Mouse (Mus musculus) cerebellum, postnatal 14 days (tissue): ENCODE results near the gene Nek3.

Experiments
- DNase-seq, 2 experiments: peaks; one replicate each; pipeline ENCODE4 v3.0.0; 2021; ENCODE audit warnings: mixed read lengths in 2 of 2

Nek3 gene

DNA sequence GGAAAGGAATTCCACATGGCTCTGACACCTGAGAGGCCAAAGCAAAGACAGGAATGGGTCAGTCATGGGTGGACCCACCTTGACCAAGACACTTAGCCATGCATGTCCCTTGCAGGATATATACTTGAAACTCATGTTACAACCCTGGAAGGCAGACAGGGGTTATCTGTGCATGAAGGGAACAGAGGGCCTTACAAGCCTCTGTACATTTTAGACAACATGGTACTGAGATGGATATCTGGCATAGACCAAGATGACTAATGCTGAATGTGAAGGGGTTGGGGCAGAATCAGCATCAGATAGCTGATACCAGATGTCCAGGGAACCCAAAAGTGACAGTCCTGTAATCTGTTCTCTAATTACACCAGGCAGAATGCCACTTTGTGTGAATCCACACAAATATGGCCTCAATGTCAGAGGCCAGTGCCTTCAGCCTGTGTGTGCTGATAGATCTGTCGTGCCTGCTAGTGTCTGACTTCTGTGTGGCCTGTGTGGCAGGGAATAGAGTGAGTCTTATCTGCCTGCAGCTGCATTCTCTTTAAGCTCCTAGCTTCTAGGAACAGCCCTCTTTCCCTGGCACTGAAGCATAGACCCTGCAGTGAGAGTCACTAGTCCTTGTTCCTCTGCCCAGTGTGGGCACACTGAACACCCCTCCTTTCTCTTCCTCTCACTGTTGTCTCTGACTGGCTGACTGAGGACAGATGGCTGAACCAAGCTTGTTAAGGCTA, 22.3 kb downstream of the Nek3 start:
- DNase-seq, result peak; percentile 35 to 54

- DNase-seq, result no peak
Observed at GRCm38 (mm10) chr8:22142592-22142991, 23.6 kb downstream of the Nek3 start.

DNA sequence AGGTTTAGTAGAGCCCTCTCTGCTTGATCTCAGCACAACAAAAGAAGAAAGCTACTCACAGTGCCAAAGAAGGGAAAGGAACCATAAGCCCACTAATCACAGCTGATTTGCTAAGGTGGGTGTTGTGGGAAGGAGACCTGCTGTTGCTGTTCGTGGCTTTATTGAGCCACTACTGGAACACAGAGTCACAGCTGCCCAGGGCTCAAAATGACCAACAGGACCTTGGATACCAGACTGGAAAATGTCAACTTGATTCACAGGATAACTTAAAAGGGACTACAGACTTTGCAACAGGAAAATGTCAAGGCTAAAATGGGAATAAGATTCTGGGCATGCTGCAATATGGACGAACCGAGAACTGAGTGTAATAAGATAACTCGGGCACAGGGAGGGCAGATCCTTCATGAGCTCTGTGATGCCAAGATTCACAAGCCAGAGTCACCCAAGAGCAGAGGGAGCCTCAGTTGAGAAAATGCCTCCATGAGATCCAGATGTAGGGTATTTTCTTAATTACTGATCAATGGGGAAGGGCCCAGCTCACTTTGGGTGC, 24.3 kb downstream of the Nek3 start:
- DNase-seq, result no peak

DNA sequence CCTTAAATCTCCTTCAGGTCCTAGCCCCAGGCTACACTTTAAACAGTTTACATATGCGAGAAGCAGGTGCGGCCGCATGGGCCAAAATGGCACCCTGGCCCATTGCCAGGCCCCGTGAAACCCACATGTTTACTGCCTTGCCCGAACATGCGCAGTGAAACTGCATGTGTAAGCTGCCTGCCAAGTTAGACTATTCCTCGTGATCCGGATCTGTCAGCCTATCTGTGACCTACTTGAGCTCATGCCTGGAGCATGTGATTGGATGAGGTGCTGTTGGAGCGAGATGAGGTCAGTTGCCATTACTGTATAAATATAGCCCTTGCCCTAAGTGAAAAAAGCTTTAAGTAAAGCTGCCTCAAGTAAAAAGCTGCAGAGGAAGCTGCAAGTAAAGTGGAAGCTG, 29.8 kb downstream of the Nek3 start:
- DNase-seq, result peak; percentile 47 to 67

- no peak for DNase-seq
Observed at GRCm38 (mm10) chr8:22134750-22135135, 31.5 kb downstream of the Nek3 start.

- no peak for DNase-seq
Observed at GRCm38 (mm10) chr8:22134078-22134749, 32.0 kb downstream of the Nek3 start.

DNA sequence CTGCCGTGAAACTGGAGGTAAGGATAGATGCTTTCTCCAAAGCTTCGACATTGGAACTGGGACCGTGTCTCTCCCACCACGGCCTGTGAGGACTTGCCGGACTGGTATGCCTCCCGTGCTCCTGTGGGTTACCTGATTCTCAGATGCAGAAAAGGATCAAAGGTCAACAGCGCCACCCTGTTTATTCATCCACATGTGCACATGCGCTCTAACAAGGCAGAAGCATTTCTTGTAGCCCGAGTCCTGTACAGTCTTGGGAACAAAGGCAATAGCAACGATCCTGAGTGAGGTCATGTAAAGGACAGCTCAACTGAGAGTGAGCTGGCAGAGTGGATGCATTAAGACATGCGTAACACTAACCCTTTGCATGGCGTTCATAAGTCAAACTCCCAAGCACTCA, 34.2 kb downstream of the Nek3 start:
- no peak for DNase-seq

DNA sequence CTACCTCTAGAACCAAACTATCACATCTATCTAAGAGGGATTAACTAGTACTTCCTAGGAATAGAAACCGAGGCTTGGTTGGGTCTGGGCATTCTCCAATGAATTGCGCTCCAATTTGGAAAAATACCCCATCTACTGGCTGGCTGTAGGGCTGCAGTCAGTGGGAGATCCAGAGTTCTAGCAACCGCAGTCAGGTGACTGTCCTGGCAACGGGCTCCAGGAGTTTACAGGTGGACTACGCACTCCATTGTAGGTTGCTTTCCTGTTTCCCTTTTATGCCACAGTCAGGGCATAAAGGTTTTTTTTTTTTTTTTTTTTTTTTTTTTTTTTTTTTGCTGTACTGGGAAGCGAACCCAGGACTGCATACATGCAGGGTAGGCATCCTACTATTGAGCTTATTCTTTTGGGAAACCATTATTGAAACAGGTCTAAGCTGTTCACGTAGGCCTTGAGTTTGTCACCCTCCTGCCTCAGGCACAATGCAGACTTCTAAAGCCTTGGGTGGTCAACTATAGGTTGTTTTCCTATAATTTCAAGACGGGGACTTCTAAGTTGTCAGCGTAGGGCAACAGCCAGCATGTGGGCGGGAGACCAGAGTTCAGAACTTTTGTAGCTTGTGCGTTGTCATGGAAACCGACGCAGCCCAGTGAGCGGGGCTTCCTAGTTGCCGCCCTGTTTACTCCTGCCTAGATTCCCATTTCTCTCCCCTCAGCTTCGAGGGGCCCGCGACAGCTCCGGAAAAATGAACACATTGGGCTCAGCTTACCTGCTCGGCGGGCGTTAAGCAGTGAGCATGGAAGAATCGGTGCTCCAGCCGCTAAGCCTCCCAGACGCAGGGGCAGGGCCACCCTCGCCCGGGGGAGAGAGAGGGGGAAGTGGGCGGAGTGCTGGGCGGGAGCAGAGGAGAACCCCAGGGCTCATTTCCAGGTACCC, 41.7 kb downstream of the Nek3 start, which contains the start of gene Nek5:
Nek5 (minus strand) TSS at position 834 of the 933 bp plus-strand sequence.
- peak in 1 of 2 experiments; percentile 29 for DNase-seq

DNA sequence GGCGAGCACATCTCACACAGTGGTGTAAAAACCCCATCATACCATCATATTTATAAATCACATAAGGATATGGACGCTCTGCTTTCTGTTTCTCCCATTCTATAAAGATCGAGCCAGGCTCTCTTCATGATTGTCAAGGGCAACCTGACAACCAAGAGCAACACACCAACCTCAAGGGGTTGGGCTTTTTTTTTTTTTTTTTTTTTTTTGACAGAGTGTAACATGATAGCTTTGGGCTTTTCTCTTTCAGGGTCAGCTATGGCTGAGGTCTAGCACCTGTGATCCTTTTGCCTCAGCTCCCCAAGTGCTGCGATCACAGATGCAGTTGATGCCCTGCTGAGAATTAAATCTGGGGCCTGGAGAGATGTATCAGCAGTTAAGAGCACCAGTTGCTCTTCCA, 59.2 kb downstream of the Nek3 start:
- no peak for DNase-seq

DNA sequence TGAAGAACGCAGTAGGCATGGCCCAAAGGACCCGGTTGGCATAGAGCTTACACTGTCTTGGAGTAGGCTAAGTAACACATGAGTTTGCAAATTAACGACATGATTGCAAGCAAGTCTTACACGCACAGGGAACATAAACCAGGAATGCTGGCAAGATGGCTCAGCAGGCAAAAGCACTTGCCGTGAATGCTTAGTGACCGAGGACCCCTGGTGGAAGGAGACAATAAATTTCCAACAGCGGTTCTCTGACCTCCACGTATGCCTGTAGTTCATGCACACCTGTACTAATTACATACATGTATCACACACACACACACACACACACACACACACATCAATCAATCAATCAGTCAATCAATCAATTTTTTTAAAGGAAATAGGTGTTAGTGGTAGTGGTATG, 74.7 kb downstream of the Nek3 start:
- DNase-seq, result peak in 1 of 2 experiments; percentile 29

- no peak for DNase-seq
Observed at GRCm38 (mm10) chr8:22089226-22089625, 77.0 kb downstream of the Nek3 start.

DNA sequence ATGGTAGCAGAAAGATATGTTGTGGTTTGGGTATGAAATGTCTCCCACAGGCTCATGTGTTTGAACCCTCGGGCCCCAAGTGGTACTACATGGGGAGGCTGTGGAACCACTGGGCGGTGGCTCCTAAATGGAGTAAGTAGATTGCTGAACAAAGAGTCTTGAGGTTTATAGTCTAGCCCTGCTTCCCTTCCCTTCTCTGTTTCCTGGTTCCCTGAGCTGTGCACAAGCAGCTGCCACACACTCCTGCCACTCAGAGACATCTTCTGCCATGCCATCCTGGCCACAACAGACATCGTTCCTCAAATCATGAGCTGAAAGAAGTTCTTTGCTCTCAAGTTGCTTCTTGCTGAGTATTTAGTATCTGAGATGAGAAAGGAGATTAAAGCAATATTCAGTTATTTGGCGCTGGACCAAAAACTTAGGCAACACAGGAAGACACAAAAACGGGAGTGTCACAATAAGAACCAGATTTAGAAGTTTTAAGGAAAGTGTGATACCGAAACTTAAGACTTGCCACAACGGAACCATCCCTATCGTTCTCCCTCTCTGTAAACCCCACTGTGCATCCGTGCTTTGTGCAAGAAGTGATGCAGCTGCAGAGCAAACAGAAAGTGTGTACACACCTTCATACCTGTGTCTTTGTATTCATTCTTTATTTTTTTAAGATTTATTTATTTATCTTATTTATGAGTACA, 86.8 kb downstream of the Nek3 start:
- DNase-seq, result no peak
